Mouse (Mus musculus): Measurements from ENCODE around the gene Dync2li1.

Gene Dync2li1

DNA sequence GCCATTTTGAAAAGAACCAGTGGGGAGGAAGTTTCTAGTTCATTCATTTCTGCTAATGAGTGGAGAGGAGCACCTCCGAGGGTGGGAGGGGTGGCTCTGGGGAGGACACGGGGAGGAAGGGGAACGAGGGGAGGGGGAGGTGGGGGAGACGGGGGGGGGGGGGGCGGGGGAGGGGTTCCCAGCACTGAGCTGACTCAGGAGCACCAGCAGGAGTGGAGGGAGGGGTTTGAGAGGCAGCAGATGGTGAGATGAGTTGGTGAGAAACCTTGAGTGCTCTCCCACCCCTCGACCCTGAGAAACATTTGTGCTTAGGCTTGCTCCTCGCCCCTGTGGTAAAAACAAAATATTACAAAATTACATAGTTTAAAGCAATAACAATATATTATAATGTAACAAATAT, 19.6 kb downstream of the Dync2li1 start:
- no peak for DNase-seq (ENCODE audit: low read depth, low spot score)

- no peak for DNase-seq (ENCODE audit: low read depth, low spot score)
These were observed 20.2 kb downstream of the Dync2li1 start for GRCm38 (mm10) chr17:84646477-84646876.

DNA sequence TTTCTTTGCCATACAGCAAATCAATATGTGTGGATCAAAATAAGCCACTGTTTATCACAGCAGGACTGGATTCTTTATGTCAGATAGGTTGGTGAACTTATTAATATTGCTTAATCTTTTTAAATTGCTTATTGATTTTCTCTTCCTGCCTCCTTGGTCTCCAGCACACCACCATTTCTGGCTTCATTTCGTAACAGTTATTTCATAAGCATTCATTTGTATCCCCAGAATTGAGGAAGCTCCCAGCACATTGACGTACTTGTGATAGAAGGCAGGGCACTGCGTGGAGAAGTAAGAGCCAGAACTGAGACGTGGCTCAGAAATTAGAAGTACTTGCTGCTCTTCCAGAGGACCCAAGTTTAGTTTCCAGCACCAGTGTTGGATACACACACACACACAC, 21.3 kb downstream of the Dync2li1 start:
- DNase-seq (ENCODE audit: low read depth, low spot score): no peak

- DNase-seq (ENCODE audit: low read depth, low spot score): no peak
These were observed 24.2 kb downstream of the Dync2li1 start for GRCm38 (mm10) chr17:84650302-84651017.

DNA sequence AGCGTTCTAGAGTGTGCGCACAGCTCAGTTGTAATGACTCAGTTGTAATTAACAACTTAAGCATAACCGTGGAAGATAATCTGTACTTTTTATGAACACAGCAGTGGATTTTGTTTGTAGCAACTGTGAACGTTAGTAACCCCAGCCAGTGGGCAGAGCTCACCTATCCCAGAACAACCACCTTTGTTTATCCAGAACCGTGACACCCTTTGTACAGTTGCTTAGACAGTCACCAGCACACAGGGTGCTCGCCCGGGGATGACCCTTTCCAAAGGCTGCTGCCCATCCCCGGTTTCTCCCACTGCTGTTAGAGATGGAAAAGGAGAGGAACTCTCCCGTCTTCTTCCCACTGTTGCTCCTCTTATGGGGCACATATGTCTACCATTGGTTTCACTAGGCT, 27.2 kb downstream of the Dync2li1 start:
- DNase-seq (ENCODE audit: low read depth, low spot score): no peak

GRCm38 (mm10) chr17:84656205-84656604, 29.9 kb downstream of the Dync2li1 start:
- DNase-seq (ENCODE audit: low read depth, low spot score): no peak

DNA sequence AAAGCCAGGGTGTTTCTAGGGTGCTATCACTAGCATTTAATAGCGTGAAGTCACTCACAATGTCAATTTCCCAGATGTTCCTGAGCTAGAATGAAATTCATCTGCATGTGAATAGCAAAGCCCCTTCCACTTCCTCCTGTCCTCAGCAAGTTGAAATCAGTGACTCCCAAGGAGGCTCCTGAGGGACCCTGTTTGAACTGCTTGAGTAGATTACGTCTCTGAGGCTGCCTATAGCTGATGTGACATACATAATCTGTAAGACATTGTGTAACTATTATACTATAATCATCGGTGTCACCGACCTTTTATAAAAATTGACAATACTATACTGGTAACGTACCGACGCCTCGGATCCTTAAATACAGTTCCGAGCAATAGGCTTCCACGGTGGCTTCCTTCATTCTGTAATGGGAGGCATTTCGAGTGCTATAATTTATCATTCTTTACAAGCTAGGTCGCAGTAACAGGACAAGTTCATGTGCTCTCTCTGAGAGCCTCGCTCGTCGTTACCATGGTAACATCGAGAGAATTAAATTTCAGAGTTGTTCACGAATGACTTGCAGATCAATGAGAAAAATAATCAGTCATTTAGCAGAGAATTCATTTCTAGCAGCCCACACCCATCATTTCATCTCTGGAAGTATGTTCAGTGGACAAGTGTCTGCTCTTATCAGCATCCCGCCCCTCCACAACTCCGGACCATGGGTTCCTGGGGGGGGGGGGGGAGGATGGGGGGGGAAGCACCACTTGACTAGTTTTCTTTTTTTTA, 30.5 kb downstream of the Dync2li1 start:
- no peak for DNase-seq (ENCODE audit: low read depth, low spot score)

DNA sequence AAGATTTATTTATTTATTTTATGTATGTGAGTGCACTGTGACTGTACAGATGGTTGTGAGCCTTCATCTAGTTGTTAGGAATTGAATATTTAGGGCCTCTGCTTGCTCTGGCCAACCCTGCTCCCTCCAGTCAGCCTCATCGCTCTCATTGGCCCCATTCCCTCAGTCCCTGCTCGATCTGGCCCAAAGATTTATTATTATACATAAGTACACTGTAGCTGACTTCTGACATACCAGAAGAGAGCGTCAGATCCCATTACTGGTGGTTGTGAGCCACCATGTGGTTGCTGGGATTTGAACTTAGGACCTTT, 31.1 kb downstream of the Dync2li1 start:
- DNase-seq (ENCODE audit: low read depth, low spot score): no peak

GRCm38 (mm10) chr17:84657782-84658181, 31.5 kb downstream of the Dync2li1 start:
- DNase-seq (ENCODE audit: low read depth, low spot score): no peak

DNA sequence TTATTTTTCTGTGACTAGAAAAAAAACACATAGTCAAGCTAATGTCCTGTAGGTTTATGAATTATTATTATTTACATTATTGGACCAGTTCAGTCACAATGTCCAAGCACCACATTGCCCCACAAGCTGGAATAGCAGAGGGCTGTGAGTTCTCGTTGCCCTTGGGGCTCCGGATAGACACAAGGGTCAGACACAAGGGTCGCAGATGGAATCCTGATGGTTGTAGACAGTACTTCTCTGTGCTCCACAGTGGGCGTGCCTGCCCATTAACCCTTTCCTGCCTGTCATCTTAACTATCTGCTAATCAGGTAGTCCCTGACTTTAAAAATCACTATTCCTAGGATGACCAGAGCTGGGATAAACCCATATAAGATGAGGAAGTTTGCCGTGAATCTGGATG, 31.9 kb downstream of the Dync2li1 start:
- no peak for DNase-seq (ENCODE audit: low read depth, low spot score)

DNA sequence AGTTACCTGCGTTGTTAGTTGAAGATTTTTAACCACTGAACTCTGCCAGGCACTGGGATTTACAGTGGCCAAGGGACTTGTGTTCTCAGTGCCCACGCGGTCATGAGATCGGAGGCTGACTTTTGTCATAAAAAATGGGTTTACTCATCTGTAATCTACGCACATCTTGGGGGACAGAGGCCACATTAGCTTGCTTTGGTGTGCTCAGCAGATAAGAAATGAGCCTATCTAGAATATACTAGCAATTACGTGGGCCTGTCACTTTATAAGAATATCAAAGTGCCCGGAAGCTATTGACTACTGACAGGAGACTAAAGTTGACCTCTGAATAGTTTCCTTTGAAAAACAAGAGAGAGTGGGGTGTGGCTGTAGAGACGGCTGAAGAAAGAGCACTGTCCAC, 32.7 kb downstream of the Dync2li1 start:
- DNase-seq (ENCODE audit: low read depth, low spot score): no peak

- DNase-seq (ENCODE audit: low read depth, low spot score): no peak
These were observed 38.8 kb downstream of the Dync2li1 start for GRCm38 (mm10) chr17:84665053-84665452.

DNA sequence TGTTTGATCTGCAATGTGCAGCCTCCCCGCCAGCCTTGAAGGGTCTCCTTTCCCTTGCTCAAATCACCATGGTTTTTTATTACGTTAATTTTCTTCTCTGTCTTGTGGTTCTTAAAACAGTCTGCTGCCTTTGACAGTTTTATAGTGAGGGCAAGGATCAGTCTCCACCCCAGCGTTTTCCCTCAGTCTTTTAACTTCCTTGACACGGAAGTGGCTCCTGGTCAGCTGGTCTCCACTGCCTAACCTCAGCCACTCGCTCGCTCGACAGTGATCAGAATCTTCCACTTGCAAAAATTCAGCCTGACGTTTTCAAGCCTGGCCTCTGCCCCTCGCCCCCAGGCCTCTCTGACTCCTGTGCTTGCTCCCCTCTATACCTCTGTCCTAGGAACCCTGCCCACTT, 39.4 kb downstream of the Dync2li1 start:
- no peak for DNase-seq (ENCODE audit: low read depth, low spot score)

DNA sequence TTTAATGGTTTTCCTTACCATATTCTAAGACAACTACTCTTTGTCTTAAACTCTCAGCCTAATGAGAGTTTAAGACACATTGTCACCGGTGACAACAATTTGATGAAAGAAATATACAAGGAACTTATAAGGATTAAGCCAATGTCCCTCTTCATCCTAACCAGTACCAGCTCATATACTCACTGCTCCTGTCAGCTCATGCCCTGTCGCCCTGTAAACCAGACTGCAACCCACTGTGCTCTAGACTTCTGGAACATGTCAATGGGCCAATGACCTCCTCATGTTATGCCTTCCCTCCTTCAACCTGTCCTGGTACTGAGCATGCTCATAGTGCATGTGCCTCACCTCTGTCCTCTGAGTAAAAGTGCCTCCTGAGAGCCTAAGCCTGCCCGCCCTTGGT, 41.6 kb downstream of the Dync2li1 start:
- no peak for DNase-seq (ENCODE audit: low read depth, low spot score)

GRCm38 (mm10) chr17:84672376-84673369, 46.4 kb downstream of the Dync2li1 start:
- no peak for DNase-seq (ENCODE audit: low read depth, low spot score)

GRCm38 (mm10) chr17:84674048-84674447, 47.8 kb downstream of the Dync2li1 start:
- no peak for DNase-seq (ENCODE audit: low read depth, low spot score)

GRCm38 (mm10) chr17:84675204-84675603, 48.9 kb downstream of the Dync2li1 start:
- no peak for DNase-seq (ENCODE audit: low read depth, low spot score)

- no peak for DNase-seq (ENCODE audit: low read depth, low spot score)
These were observed 49.7 kb downstream of the Dync2li1 start, which contains the start of gene Abcg8 for GRCm38 (mm10) chr17:84675951-84676366. Abcg8 (plus strand) TSS chr17:84676302.

- no peak for DNase-seq (ENCODE audit: low read depth, low spot score)
These were observed 51.3 kb downstream of the Dync2li1 start for GRCm38 (mm10) chr17:84677595-84677994.

GRCm38 (mm10) chr17:84681670-84682069, 55.4 kb downstream of the Dync2li1 start:
- DNase-seq (ENCODE audit: low read depth, low spot score): no peak

GRCm38 (mm10) chr17:84682734-84683717, 56.7 kb downstream of the Dync2li1 start, which contains the start of gene Abcg5:
Abcg5 (minus strand) TSS chr17:84683011.
- no peak for DNase-seq (ENCODE audit: low read depth, low spot score)
